Mouse (Mus musculus): Measurements from ENCODE around the gene Sigmar1.

The Sigmar1 gene

DNA sequence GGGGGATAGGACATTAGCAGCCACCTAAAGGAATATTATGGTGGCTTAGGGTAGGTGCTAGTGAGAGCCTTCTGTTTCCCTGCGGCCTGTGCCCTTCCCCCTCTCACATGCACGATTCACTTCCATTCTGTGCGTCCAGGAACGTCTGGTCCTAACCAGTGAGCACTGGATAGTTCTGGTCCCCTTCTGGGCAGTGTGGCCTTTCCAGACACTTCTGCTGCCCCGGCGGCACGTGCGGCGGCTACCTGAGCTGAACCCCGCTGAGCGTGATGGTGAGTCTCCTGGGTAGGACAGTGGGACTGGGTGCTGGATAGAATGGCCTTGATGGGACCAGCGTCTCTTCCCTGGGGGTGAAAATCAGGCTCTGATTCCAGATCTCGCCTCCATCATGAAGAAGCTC, 1.4 kb upstream of the Sigmar1 start:
- no peak for DNase-seq (ENCODE audit: extremely low spot score)

DNA sequence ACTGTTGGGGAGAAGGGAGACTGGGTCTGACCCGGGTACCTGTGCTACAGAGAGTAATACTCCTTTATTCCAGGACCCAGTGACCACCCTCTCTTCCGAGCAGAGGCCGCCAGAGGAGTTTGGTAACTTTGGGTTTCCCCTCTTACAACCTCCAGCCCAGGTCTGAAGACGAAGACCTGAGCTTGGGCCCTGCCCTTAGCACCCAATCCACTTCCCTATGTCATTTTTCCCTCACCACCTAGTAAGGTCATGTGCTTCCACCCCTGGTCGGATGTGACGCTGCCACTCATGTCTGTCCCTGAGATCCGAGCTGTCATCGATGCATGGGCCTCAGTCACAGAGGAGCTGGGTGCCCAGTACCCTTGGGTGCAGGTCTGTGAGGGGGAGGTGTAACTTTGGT, 483 bp upstream of the Sigmar1 start:
- no peak for DNase-seq (ENCODE audit: extremely low spot score)

- no peak for DNase-seq (ENCODE audit: extremely low spot score)
Measured at GRCm38 (mm10) chr4:41754797-41755337, 1.1 kb downstream of the Sigmar1 start, which contains the start of gene Galt. TSS of gene Galt (plus strand) at chr4:41755228.

DNA sequence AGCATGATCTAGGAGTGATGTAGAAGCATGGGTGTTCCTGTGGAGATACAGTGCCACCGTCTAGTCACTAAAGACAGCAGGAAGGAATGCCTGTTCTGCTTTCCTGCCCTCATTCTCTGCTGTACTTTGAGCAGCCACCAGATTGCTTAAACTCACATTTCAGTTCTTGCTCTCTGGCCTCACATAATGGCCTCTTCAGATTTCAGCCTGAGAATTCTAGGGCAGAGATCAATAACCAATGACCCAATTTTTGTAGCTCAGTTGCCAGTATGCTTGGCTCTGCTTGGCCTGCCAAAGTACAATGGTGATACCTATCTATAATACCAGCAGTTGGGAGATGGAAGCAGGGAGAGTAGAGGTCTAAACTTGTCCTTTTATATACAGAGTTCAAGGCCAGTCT, 10.9 kb downstream of the Sigmar1 start:
- no peak for DNase-seq (ENCODE audit: extremely low spot score)

- no peak for DNase-seq (ENCODE audit: extremely low spot score)
Measured at GRCm38 (mm10) chr4:41744131-41744530, 11.8 kb downstream of the Sigmar1 start.

DNA sequence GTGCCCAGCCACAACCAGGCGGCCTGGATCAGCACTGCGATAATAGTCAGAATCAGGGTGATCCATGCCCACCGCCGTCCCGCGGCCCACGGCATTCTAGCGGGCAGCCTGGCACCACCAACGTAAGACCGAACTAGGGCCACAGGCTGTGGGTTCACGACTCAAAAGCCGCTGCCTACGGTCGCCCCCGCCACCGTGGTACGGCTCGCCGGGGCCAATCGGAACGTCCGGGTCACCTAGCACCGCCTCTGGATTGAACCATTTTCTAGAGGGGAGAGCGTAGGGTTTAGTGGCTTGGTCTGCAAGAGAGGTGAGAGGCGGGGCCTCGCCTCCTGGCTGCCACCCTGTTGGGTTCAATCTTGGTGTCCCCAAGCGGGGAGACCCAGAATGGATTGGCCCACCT, 14.8 kb downstream of the Sigmar1 start:
- DNase-seq (ENCODE audit: extremely low spot score), result peak; percentile 95

GRCm38 (mm10) chr4:41740380-41741157, 15.4 kb downstream of the Sigmar1 start:
- no peak for DNase-seq (ENCODE audit: extremely low spot score)

DNA sequence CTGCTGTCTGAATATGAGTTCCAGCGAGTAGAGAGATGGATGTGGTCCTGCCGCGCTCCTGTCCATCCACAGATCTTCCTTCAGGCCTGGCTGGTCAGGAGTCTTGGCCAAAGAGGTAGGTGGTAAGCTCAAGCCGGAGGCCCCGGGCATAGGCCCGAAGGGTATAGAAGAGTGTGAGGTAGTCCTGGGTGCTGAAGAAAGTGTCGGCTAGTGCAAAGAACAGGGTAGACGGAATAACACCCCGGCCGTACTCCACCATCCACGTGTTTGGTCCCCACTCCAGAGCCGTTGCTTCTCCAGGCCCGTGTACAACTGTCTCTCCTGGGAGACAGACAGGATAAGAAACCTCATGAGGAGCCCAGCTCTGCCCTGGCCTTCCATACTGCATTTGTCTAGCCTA, 16.7 kb downstream of the Sigmar1 start:
- no peak for DNase-seq (ENCODE audit: extremely low spot score)

GRCm38 (mm10) chr4:41738256-41738603, 17.7 kb downstream of the Sigmar1 start:
- DNase-seq (ENCODE audit: extremely low spot score), result no peak

GRCm38 (mm10) chr4:41737602-41738255, 18.2 kb downstream of the Sigmar1 start:
- DNase-seq (ENCODE audit: extremely low spot score), result peak; percentile 65

GRCm38 (mm10) chr4:41731052-41731765, 24.7 kb downstream of the Sigmar1 start, which contains the start of gene Arid3c:
TSS of gene Arid3c (minus strand) at chr4:41731142.
- no peak for DNase-seq (ENCODE audit: extremely low spot score)

DNA sequence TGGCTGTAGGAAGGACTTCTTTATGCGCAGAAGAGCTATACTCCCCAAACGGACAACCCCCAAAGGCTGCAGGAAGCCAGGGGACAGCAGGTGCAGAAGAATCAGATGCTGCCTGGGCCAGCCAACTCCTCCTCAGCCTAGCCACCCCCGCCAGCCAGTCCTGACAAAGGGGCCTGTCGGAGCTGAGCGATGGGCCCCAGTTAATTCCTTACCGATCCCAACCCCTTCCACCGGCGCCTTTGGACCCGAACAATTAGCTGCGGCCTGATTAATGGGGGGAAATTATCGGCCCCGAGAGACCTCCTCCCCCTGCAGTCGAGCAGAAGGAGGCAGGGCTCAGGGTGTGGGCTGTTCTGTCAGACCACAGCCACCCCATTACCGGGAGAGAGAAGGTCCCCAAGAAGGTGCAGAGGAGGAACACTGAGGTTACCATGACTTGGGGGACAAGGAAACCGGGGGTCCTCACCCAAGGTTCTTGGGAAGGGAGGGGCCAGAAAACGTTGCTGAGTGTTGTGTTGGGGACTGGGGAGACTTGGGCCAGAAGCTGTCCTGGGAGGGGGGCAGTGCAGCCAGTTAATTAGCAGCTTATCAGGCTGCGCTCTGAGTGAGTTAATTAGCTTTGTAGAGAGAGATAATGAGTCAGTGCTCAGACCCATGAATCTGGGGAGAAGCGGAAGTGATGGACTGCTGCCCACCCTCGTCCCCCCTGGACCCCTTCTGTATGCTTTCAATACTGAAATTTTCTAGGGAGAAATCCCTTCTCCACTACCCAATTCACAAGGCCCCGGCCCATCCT, 28.9 kb downstream of the Sigmar1 start:
- DNase-seq (ENCODE audit: extremely low spot score), result no peak

- peak; percentile 84 for DNase-seq (ENCODE audit: extremely low spot score)
Measured at GRCm38 (mm10) chr4:41722918-41723351, 33.0 kb downstream of the Sigmar1 start, which contains the start of gene Dctn3. TSS of gene Dctn3 (minus strand) at chr4:41723170.

- DNase-seq (ENCODE audit: extremely low spot score), result no peak
Measured at GRCm38 (mm10) chr4:41716834-41717233, 39.1 kb downstream of the Sigmar1 start.

DNA sequence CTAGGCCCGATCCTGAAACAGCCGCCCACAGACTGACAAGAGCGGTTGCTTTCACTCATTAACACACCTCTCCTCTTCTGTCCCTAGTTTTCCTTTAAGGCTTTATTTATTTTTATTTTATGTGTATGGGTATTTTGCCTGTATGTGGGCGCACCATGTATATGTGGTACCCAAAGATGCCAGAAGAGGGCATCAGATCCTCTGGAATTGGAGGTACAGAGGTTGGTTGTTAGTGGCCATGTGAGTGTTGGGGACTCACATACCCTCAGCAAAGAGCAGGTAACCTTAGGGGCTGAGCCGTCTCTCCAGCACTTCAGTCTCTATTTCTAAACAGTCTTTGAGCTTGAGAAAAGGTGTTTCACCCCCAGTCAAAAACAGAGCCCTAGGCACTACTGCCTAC, 40.4 kb downstream of the Sigmar1 start:
- DNase-seq (ENCODE audit: extremely low spot score), result no peak

DNA sequence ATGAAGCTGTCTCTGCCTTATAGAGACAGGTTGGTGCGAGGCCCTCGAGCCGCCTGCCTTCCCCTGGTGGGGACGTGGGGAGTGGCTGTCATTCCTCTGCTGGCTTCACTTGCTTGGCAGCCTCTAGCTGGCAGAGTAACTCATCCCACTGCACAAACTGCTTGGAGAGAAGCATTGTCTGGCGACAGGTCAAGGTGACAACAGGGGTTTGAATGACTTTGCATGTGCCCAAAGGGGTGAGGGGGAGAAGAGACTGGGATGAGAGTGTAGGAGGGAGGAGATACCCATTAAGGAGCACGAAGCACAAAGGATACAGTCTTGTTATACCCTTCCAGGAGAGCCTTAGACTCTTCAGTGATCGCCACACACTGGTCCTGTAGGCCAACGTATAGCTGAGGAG, 40.9 kb downstream of the Sigmar1 start:
- no peak for DNase-seq (ENCODE audit: extremely low spot score)

DNA sequence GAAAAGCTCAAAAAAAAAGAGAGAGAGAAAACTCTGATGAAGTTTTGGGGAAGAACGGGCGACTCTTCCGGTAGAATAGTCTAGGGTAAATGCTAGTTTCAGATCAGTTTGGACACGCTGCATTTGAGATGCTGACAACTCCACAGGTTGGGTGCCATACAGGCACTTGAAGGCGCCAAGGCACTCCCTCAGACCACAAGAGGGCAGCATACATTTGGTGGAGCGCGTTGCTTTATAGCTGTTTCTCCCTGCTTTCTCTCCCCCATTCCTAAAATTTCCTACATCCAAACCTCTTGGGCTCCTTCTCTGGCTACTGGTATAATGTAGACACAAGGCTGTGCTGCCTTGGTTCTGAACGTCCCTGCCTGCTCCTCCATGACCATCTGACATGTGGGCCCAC, 41.7 kb downstream of the Sigmar1 start:
- DNase-seq (ENCODE audit: extremely low spot score), result no peak

DNA sequence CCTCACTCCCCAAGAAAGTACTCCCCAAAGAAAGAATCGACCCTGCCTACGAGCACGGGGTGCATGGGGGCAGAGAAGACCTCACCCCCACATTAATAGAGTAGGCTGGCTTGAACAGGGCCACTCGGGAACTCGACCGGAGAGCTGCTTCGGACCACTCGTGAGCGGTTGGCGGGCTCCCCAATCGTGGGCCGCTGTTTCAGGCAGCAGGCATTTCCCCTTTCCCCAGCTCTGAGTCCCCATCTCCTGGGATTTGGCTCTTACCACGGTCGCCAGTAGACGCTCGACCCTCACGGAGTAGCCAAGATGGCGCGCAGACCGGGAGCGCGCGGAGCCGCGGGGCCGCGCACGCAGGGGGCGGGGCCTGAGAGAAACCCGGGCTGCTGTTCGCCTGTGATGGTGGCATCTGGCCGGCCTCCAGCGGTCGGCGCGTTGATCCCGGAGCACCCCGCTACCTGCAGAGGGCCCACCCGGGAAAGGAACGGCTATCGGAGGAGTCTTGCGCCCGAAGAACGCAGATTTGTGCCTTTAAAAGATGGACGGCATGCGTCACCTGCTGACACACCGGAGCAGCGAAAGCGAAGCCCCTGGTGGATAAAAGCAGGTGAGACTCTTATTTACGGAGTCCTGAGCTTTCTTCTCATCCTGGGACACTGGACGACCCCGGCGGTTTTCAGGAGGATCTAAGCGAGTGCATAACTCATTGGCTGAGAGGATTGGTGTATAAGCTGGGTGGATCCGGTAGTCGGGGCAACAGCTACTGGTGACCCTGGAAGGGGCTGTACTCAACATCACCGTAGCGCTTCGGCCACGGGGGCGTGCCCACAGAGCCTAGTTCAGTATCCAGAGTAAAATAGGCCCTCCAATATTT, 42.5 kb downstream of the Sigmar1 start, which contains the start of gene Rpp25l:
Gene Rpp25l, minus strand, starts transcription at position 338 of the 871 bp plus-strand sequence.
- DNase-seq (ENCODE audit: extremely low spot score), result peak; percentile 94

DNA sequence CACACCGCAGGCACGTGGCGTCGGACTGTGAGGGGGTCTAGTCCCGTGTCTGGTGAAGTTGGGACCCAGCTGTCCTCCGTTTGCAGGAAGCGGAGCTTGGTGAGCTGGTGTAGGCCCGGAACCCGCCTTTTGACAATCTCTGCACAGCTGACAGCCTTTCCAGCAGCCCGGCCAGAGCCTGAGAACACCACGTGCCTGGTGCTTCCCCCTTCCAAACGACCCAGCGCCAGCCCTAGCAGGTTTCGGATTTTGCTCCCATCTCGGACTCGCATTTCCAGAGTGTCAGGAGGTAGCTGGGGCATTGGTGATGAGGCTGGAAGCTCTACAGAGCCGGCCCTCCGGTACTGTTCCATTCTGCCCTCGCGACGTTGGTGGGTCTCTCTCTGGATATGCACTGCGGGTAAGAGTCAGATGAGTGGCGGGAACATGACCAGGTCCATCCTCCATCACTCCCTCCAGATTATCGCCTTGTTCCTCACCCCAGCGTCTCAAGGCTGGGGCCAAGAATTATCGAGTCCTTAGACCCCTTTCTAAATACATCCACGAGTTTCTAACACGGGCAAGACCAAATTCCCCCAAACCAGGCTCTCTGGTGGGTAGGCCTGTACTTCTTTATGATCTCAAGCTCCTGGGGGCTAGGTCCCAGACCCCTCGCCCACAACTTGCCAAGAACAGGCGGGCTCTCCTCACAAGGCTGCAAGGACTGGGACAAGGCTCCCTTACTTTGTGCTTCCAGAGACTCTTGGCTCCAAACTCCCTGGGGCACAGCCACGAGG, 43.3 kb downstream of the Sigmar1 start:
- DNase-seq (ENCODE audit: extremely low spot score), result no peak
